Mouse (Mus musculus): Measurements from ENCODE around the gene Slc4a8.
"Not testable (repeated sequence)": the region's sequence is repeated elsewhere in the genome, so short reads cannot be mapped to it uniquely, and the experiment has no call there.

Gene Slc4a8

DNA sequence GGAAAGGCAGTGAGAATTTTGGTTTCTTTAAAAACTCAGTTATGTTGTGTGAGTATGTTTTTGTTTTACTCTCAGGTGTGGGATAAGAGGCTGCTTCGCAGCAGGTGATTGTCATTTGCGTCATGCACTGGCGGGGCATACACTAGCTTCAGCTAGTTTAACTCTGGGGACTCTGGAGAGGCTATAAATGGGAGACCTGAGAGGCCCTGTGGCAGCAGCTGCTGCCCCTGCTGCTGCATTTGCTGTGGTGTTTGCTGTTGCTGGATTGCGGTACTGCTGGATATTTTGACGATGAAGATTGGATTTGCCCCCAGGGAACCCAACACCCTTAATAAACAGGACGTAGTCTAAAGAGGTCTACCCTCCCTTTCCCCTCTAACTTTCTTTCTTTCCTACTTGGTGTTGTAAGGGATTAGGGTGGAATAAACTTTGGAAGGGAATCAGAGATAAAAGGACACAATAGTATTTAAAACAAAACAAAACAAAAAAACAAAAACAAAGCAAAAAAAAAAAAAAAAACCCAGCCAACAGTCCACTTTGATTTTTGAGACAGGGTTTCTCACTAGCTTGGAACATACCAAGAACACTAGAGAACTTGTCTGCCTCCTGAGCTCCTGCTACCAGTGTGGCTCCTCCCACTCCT, 14.9 kb upstream of the Slc4a8 start:
- DNase-seq, result no peak

- no peak for DNase-seq
These were observed 14.2 kb upstream of the Slc4a8 start for GRCm38 (mm10) chr15:100747121-100747963.

DNA sequence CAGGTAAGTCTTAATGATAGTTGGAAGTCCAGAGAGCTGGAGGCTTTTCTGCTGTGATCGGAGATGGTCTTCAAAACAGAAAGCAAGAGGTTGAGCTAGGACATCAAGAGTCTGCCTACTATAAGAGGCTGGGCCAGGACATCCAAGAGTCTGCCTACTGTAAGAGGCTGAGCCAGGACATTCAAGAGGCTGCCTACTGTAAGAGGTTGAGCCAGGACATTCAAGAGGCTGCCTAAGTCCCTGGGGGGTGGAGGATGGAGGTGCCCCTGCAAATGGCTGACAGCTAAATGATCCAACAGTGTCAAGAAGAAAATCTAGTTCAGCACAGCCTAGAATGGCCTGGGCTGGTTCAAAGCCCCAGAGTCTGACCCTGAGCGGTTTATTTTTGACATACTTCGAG, 13.0 kb upstream of the Slc4a8 start:
- DNase-seq, result no peak

DNA sequence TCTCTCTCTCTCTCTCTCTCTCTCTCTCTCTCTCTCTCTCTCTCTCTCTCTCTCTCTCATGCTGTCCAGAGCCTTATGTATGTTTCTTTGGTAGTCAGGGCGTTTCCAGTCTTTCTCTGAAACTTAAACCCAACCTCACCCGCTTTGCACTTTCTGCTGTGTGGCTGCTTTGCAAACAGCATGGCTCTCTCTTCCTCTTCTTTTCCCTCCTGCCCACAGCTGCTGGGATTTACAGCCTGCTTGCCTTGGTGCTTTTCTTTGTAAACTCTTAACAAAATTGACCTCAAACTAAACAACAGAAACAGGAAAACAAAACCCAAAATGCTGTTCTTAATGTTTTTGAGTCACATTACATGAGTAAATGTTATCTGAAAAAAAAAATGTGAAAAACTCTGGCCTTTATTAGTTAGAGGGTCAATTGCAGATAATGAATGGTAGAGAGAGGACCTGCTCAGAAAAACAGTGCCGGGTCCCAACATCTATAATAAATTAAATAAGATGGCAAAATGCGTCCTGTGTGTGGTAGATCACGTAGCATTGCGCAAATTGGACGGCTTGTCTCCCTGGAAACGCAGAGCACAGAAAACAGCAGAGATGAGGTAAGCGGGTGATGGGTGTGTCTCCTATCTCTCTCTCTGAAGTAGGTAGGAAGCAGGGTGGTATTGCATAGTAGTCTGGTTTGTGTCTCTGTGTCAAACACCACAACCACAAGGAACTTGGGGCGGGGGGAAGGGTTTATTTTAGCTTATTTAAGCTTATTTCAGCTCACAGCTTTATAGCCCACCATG, 11.6 kb upstream of the Slc4a8 start:
- DNase-seq, result no peak

GRCm38 (mm10) chr15:100752439-100752838, 9.1 kb upstream of the Slc4a8 start:
- no peak for DNase-seq

- no peak for DNase-seq
These were observed 8.5 kb upstream of the Slc4a8 start for GRCm38 (mm10) chr15:100753045-100753444.

- DNase-seq, result no peak
These were observed 7.5 kb upstream of the Slc4a8 start for GRCm38 (mm10) chr15:100754041-100754440.

DNA sequence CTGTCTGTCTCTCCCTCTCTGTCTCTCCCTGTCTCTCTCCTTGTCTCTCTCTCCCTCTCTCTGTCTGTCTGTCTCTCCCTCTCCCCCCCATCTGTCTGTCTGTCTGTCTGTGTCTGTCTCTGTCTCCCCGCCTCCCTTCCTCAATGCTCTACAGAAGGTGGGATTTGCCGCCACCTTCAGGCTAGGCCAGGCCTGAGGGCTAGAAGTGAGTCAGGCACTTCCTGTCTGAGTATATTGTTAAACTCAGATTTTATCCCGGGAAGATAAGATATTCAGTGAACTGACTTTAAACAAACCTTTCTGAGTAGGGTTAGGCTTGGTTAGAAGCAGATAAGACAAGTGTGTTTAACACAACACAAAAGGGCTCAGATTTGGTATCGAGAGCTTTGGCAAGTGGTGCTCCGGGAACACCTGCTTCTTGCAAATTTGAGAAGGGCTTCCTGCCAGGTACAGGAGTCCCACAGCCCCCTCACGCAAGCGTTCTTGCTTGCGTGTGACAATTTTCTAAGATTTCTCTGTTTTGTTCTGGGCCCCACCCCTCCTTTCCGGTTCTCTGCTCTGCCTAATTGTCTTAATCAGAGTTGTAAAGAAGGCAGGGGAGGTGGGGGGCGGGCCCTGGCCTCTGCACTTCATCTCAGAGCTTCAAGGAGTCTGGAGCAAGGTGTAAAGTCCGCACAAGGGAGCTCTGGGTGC, 6.6 kb upstream of the Slc4a8 start:
- no peak for DNase-seq

- no peak for DNase-seq
These were observed 6.1 kb upstream of the Slc4a8 start for GRCm38 (mm10) chr15:100755498-100755859.

GRCm38 (mm10) chr15:100755881-100756624, 5.5 kb upstream of the Slc4a8 start:
- DNase-seq, result no peak

DNA sequence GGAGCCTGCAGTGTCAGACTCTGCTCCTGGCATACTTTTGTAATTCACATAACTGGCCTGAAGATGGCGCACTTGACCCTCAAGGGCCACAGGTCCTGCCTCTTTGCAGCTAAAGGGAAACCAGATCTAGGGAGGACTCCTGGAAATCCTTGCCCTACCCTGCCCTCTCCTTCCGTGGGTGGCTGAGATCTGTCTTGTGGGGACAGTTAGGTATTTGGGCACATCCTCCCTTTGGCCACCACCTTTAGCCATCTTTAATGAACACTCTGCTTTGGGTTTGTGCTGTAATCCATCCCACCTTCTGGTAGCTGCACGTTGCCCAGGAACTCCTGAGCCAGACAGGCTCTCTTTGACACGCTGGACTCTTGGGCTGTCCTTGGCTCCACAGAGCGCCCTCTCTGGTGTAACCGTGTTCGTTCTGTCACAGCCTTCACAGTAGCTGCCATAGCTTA, 4.0 kb upstream of the Slc4a8 start:
- peak; percentile 50 for DNase-seq

DNA sequence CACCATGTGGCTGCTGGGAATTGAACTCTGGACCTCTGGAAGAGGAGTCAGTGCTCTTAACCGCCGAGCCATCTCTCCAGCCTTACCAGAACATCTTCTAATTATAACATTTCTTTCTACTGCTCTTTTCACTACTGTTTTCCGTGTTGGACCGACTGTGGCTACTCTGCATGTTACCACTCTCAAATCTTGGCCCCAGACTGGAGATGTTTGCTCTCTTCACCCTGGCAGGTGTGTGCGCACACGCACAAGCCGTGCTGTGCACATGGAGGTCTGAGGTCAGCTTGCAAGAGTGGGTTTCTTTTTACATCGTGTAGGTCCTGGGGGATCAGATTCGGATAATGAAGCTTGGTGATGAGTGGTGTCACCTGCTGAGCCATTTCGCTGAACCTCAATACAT, 2.3 kb upstream of the Slc4a8 start:
- DNase-seq, result no peak

DNA sequence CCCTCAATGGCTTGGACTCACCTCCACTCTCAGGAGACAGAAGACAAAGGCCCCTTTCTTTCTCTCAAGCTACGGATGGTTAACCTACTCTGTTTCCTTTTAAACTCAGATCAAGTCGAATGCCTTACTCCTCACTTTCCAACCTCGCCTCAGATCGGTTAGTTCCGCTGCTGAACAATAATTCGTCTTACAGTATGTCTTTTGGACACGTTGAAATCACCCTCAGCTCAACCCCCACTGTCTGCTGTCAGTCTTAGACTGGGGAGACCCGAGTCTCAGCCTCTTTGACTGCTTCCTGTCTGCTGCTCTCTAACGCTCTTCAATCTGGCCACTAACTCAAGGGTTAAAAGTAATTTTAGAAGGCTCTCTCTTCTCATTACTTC, 520 bp upstream of the Slc4a8 start:
- DNase-seq, result no peak

- no peak for DNase-seq
These were observed 1.1 kb downstream of the Slc4a8 start for GRCm38 (mm10) chr15:100762649-100763048.

- DNase-seq, result no peak
These were observed 2.8 kb downstream of the Slc4a8 start for GRCm38 (mm10) chr15:100764163-100764951.

- DNase-seq, result no peak
These were observed 5.3 kb downstream of the Slc4a8 start for GRCm38 (mm10) chr15:100766826-100767225.

GRCm38 (mm10) chr15:100767851-100768250, 6.3 kb downstream of the Slc4a8 start:
- DNase-seq, result no peak

- DNase-seq, result not testable (repeated sequence)
These were observed 7.5 kb downstream of the Slc4a8 start for GRCm38 (mm10) chr15:100769023-100769422.

DNA sequence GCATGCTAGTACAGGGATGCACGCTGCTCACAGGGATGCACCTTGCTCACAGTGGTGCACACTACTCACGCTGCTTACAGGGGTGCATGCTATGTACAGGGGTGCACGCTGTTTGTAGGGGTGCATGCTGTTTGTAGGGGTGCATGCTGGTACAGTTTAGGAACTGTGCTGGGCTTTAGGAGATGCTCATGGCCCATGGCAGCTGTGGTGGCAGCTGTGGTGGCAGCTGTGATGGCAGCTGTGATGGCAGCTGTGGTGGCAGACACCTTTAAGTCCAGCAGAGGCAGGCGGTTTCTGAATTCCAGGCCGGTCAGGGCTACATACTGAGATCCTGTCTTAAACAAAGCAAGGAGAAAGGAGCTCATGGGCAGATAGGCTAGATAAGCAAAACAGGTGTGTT, 8.8 kb downstream of the Slc4a8 start:
- no peak for DNase-seq

DNA sequence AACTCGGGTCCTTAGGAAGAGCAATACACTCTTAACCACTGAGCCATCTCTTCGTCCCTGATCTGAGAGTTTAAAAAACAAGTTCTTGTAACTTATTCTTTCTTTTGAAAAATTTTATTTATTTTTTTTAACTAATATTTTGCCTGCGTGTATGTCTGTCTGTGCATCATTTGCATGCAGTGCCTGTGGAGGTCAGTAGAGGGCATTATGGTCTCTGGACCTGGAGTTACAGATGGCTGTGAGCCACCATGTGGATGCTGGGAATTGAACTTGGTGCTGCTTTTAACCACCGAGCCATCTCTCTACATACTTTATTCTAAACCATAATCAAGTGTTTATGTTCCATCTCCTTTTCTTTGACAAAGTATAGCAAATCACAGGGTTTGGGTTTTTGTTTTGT, 11.1 kb downstream of the Slc4a8 start:
- no peak for DNase-seq

GRCm38 (mm10) chr15:100773859-100774258, 12.3 kb downstream of the Slc4a8 start:
- not testable (repeated sequence) for DNase-seq

All from right cerebral cortex, postnatal 25 days (tissue).